Mouse (Mus musculus) urinary bladder, postnatal 36 days (tissue): ENCODE results near the gene Dbf4.

Experiments used
- DNase-seq, 2 experiments: peaks; one replicate each; pipeline ENCODE4 v3.0.0; 2022; ENCODE audit warnings: low spot score in 2 of 2, mixed read lengths in 1 of 2

Gene Dbf4

GRCm38 (mm10) chr5:8366771-8367613, 55.5 kb downstream of the Dbf4 start:
- DNase-seq, result no peak

DNA sequence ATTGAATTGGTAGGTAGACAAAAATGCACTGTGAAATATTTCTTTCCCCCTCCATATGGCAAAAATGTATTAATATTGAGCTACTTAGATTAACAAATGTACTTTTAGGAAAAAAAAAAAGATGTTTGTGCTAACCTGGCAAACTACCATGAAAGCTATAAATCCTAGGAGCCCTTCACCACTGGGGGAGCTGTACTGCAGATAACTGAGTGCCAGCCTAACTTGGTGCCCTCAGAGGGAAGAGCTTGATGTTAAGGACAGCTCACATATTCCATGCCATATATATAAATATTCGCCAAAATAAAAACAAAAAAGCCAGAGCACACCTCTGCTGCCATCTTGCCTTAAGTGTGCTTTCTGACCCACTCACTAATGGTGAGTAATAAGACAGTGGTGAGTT, 60.2 kb downstream of the Dbf4 start:
- no peak for DNase-seq

DNA sequence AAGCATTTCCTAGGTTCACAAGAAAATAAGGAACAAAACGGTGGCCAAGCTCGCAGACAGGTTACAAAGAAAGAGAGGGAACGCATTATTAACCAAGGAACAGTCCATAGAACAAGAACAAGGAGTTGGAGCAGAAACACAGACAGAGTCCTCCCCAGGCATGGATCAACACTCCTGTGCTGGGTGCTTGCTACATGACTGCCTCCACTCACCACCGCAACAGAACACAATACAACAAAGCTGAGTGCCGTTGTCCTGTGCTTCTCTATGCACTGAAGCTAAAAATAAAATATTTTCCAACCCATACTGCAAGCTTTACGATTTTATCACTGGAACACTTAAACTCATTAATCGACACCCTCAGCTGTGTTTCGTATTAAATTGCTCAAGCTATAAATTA, 64.8 kb downstream of the Dbf4 start:
- no peak for DNase-seq

GRCm38 (mm10) chr5:8356885-8357651, 65.4 kb downstream of the Dbf4 start:
- no peak for DNase-seq

GRCm38 (mm10) chr5:8356326-8356725, 66.2 kb downstream of the Dbf4 start:
- no peak for DNase-seq

DNA sequence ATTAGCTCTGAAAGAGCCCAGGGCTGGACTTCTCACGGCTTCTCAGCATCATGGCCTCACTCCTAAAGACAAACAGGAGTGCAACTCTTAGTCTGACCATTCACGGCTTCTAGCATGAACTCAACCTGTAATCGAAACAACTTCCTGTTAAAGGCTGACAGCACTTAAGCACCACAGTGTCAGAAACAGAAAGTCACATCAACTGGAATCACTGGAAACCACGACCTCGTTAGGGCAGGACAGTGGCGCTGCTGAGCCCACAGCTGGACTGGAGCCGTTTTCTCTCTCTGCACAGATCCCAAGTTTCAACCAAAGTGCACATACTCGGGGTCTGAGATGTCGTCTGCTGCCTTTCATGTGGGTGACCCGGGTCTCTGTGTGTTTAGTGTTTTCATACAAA, 73.0 kb downstream of the Dbf4 start:
- no peak for DNase-seq
